Mouse (Mus musculus) ES-E14 (cell line): Measurements from ENCODE around the gene Pds5b.

Source experiments
- MAFK ChIP-seq: IDR thresholded peaks from 2 replicates; pipeline ENCODE4 v1.6.1; 2014; ENCODE audit warnings: mild to moderate bottlenecking, low read depth, low read length, inconsistent platforms; ENCODE audit not compliant: insufficient read depth
- ZC3H11A ChIP-seq: IDR thresholded peaks from 2 replicates; pipeline ENCODE4 v1.6.1; 2012; ENCODE audit warnings: low read depth, mild to moderate bottlenecking, inconsistent platforms, low read length, borderline replicate concordance

DNA sequence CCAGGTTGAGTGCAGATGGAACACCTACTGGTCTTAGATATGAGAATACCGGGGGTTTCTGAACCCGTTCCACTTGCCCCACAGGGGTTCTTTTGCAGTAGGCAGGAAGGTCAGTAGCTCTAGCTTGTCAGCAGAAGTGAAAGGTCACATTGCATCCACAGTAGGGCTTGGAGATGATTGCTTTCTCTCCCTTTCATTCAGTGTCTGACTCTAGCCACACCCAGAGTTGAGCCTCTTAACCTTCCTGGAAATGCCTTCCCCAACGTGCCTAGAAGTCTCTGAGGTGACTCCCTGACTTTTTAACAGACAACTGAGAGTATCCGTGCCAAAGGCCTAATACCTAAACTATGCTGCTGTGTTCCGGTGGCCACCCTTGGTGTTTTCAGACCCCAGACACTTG, 146.0 kb downstream of the Pds5b start:
- TF ChIP-seq MAFK = no peak
- TF ChIP-seq ZC3H11A = no peak
